Mouse (Mus musculus): ENCODE data around the gene Gna14.

Gene Gna14

DNA sequence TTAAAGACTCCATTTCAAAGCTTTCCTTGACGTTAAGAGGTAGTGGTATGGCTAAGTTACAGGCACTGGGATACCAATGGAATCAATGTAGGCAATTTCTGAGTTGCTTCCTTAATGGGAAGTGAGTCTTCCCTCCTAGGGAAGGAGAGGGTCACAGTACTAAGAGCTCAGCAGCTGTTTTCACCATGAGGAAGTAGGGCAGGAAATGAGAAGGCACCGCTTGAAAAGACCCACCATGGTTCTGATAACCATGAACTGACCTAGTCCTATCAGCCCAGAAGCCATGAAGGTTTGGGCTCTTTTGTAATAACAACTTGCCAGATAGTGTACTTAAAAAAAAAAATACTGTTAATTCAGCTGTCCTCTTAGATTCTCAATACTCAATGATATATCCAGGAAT lies 20.6 kb downstream of the Gna14 start:
- no peak for DNase-seq (ENCODE audit: low spot score in 2 of 2)

- no peak for DNase-seq (ENCODE audit: low spot score in 2 of 2)
Observed at GRCm38 (mm10) chr19:16457127-16457526, 21.6 kb downstream of the Gna14 start.

DNA sequence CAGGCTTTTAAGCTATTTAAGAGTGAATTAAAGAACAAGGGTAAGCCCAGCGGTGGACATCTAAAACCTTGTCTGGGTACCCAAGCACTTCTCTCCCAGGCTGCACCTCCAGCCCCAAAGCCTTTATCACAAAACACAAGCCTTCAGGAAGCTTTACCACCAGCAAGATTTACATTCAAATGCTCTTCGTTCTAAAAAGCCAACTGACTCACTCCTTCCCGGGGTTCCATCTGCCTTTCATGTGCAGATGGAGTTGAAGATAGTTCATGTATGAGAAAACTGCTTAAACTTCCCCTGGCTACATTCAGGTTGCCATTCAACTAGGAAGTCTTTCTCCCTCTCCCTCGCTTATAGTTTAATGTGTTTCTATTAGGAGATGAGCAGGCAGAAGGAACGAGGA lies 23.8 kb downstream of the Gna14 start:
- DNase-seq (ENCODE audit: low spot score in 2 of 2) = no peak

GRCm38 (mm10) chr19:16460292-16460691 lies 24.7 kb downstream of the Gna14 start:
- DNase-seq (ENCODE audit: low spot score in 2 of 2) = no peak

- DNase-seq (ENCODE audit: low spot score in 2 of 2) = no peak
Observed at GRCm38 (mm10) chr19:16460831-16461230, 25.3 kb downstream of the Gna14 start.

DNA sequence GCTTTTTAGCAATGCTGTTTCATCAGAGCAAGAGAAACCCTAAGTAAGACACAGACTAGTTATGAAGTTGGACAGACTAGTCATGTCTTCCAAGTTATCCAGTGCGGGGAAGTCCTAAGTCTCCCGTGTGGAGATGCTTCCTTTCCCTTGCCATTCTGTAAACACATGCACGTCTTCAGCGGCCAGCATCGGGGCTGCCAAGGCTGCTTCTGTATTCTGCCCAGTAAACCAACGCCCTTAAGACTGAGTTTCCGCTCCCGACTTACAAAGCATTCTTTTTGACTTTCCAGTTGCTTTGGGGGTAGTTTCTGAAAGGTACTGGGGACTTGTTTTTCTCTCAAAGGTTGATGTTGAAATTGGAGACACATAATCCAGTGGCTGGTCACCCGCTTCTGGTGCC lies 26.9 kb downstream of the Gna14 start:
- no peak for DNase-seq (ENCODE audit: low spot score in 2 of 2)

DNA sequence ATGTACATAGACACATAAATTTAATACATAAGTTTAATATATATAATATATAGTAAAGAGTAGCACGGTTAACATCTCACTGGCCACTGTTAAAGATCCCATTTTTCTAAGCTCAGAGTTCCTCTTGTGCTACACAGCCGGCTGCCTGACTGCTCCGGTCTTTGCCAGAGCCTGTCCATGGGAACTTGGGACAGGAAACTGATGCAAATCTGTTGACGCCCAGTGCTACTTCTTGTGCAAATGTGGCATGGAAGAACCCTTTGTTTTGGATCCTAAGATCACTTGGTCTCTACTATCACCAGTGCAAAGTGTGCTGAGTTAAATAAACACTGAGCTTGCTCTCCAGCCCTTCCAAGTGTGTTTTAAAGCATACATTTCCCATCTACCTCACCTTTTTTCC lies 29.2 kb downstream of the Gna14 start:
- no peak for DNase-seq (ENCODE audit: low spot score in 2 of 2)

DNA sequence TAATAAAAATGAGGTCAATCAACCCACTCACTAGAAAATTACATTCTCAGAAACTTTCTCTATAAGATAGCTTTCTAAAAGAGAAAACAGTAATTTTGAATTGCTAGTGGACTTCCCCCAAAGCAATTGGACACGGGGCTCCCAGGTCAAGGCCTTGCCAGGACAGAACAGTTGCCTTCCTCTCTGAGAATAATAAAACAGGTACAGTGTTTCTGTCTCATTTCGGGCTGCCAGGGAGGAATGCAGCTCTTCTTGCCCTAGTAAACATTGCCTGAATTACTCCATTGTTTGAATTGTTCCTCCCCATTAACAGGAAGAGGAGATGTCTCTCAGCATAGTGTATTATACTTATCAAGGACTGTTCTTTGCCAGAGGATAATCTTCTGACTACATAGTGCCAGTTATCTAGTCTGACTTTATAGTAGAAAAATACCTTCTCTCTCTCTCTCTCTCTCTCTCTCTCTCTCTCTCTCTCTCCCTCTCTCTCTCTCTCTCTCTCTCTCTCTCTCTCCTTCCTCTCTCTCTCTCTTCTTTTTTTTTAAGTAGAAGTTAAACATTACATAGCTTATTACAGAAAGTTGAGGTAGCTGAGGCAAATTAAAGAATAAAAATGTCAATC lies 33.3 kb downstream of the Gna14 start:
- no peak for DNase-seq (ENCODE audit: low spot score in 2 of 2)

DNA sequence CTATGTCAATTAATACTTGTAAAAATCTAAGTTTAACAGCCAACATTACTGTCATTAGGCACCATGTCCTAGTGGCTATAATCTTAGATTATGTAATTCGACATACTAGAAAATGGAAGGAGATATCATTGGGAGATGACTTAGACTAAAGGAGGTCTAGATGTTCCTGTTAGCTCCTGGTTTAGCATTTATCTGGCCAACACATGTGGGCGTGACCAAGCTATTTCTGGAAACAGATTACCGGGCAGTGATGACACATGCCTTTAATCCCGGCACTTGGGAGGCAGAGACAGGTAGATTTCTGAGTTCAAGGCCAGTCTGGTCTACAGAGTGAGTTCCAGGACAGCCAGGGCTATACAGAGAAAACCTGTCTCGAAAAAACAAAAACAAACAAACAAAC lies 37.1 kb downstream of the Gna14 start:
- DNase-seq (ENCODE audit: low spot score in 2 of 2) = no peak

- no peak for DNase-seq (ENCODE audit: low spot score in 2 of 2)
Observed at GRCm38 (mm10) chr19:16477314-16477946, 41.9 kb downstream of the Gna14 start.

GRCm38 (mm10) chr19:16478186-16478607 lies 42.6 kb downstream of the Gna14 start:
- DNase-seq (ENCODE audit: low spot score in 2 of 2) = no peak

GRCm38 (mm10) chr19:16482047-16482446 lies 46.5 kb downstream of the Gna14 start:
- DNase-seq (ENCODE audit: low spot score in 2 of 2) = no peak

DNA sequence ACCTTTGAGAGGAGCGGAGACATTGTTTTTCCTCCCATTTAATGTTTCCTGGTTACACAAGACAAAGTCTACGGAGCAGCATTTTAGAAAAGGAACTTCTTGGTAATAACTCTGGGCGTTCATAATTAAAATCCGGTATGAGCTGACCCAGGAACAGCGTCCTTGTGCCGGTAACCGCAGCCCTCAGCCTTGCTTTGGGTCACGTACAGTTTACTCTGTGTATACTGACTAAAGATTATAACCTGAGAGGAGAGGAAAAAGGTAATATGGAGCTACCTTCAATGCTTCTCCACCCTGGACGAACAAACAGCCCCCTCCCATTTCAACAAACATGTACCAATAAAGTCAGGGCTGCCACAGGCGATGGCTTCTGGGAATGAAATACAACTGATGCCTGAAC lies 48.7 kb downstream of the Gna14 start:
- DNase-seq (ENCODE audit: low spot score in 2 of 2) = no peak

- no peak for DNase-seq (ENCODE audit: low spot score in 2 of 2)
Observed at GRCm38 (mm10) chr19:16484671-16485070, 49.1 kb downstream of the Gna14 start.

- no peak for DNase-seq (ENCODE audit: low spot score in 2 of 2)
Observed at GRCm38 (mm10) chr19:16490756-16491155, 55.2 kb downstream of the Gna14 start.

DNA sequence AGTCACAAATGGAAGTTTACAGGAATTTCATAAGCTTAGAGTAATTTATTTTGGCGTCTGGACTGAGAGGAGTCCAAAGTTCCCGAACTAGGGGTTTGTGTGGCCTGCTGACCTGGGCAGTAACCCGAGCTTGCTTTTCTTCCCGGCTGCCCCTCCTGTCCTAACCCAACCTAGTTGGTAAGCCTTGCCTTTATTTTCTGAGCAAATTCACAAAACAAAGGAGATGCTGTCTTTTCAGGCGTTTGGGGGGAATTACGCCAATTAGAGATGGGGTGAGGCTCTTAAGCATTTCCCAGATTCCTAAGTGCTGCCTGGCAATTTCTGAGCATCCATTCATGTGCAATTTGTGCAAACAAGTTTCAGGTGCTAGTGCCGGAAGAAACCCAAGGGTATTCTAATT lies 55.9 kb downstream of the Gna14 start:
- no peak for DNase-seq (ENCODE audit: low spot score in 2 of 2)

DNA sequence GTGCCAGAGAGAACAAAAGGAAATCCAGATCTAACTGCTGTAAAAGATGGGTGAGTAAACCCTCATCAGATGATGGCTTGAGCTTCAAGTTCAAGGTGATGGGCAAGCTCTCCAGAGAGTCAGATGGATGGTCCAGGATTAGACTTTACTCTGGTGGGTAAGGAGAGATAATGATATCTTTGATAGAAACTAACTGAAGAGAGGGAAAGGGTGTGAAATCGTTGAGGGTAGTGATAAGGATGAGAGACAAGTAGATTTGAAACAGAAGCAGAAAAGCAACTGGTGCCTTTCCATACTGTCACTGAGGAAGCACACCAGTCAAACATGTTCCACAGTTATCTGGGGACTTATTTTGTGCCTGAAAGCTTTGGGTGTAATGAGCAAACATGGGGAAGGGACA lies 56.9 kb downstream of the Gna14 start:
- no peak for DNase-seq (ENCODE audit: low spot score in 2 of 2)

DNA sequence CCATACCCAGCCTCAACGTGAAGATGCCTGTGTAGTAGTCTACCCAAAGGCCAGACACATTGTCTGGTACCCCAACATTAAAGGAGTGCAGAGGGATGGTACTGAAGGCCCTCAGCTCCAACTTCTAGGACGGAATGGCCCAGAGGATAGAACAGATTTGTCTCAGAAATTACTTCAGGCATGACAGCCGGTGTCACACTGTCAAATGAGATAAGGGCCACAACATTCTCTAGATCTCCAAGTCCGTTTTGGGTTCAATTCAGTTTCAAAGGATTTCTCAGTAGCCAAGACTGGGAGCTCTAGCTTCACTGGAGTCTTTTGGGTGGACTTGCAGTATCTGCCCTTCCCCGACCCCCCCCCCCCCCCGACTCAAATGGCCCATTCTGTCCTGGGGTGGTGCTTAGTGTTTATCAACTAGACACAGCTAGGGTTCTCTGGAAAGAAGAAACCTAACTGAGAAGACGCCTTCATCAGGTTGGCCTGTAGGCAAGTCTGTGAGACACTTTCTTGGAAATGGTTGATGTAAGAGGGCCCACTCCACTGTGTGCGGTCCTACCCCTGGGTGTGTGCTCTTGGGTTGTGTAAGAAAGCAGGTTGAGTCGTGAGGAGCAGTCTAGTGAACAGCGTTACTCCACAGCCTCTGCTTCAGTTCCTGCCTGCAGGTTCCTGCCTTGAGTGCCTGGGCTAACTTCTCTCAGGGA lies 59.4 kb downstream of the Gna14 start:
- no peak for DNase-seq (ENCODE audit: low spot score in 2 of 2)

GRCm38 (mm10) chr19:16496016-16496415 lies 60.5 kb downstream of the Gna14 start:
- DNase-seq (ENCODE audit: low spot score in 2 of 2) = no peak

DNA sequence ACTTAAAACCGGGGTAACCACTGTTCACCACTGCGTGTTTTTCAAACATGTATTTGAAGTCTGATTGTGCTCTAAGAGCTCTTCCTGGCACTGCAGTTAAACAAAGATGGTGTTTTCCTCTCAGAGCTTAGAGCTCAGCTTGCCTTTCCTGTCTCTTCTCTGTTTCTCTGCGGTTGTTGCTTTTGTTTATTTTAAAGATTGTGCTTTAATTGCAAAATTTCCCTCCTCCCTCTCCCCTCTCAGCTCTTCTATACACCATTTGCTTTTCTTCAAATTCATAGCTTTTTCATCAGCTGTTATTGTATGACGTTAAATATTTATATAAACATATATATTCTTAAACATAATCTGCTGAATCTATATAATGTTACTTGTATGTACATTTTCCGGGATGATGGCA lies 66.5 kb downstream of the Gna14 start:
- no peak for DNase-seq (ENCODE audit: low spot score in 2 of 2)

- DNase-seq (ENCODE audit: low spot score in 2 of 2) = no peak
Observed at GRCm38 (mm10) chr19:16506711-16507364, 71.3 kb downstream of the Gna14 start.

DNA sequence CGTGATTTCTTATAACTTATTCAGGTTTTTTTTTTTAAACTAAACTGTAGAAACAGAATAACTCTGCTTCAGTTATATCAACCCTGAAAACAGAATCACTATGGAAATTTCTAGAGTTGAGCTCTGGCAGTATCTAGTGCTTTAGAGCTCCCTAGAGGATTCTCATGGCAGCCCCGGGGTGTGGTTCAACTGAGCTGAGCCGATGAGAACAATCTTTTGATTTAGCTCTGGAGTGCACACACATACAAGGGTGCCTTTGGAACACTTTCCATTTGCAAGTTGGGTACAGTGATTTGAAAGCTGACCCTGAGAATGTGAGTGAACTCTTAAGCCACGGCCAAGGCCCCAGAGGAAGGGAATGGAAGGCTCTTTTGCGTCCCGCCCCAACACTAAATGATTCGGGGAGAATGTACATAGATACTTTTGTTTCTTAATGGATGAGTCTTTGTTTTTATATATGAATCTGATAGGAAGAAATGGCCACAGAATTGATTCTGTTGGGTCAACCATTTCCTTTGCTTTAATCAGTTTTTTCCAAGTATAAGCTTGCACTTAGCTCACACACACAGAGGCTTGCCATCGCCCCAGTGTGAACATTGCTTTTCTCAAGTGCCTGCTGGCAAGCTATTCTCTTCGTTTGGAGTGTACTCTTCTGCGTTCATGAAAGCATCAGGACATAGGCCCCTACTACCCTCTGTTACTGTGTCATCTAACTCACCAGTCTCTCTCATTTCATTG lies 75.0 kb downstream of the Gna14 start:
- no peak for DNase-seq (ENCODE audit: low spot score in 2 of 2)
